Mouse (Mus musculus) forebrain, embryonic 14.5 days (tissue): ENCODE measurements around the gene Bax. TPM values are rescaled to one million over a fixed set of nuclear protein-coding genes. Genes with fewer than 3 reads are reported as not detected.

Experiments
- ATAC-seq: fragments of 200-750 bp; cut with Nextera tagmentation; 2 replicates; pipeline ENCODE4 v1.8.0; 2017; ENCODE audit warnings: mild to moderate bottlenecking, moderate library complexity
- DNase-seq: peaks from one replicate; pipeline ENCODE4 v3.0.0-alpha.2; 2015; ENCODE audit warnings: low spot score
- H3K27ac ChIP-seq: fragments of 300-500 bp; sonication (generic); 2 replicates; pipeline ENCODE4 v1.5.1; 2014; ENCODE audit warnings: low read depth, mild to moderate bottlenecking, control low read depth, low read length, moderate library complexity
- H3K27me3 ChIP-seq: fragments of 300-500 bp; sonication (generic); replicated peaks from 2 replicates; pipeline ENCODE4 v1.6.1; 2014; ENCODE audit warnings: low read length, control low read depth, mixed read lengths; ENCODE audit not compliant: control insufficient read depth, insufficient read depth
- H3K36me3 ChIP-seq: fragments of 300-500 bp; sonication (generic); 2 replicates; pipeline ENCODE4 v1.6.1; 2014; ENCODE audit warnings: low read length, control low read depth; ENCODE audit not compliant: control insufficient read depth, insufficient read depth
- H3K4me1 ChIP-seq: fragments of 300-500 bp; sonication (generic); 2 replicates; pipeline ENCODE4 v1.6.1; 2014; ENCODE audit warnings: antibody characterized with exemption, low read length, control low read depth; ENCODE audit not compliant: control insufficient read depth, insufficient read depth
- H3K4me2 ChIP-seq: fragments of 300-500 bp; sonication (generic); 2 replicates; pipeline ENCODE4 v1.6.1; 2014; ENCODE audit warnings: mild to moderate bottlenecking, control low read depth, low read length
- H3K4me3 ChIP-seq: fragments of 300-500 bp; sonication (generic); 2 replicates; pipeline ENCODE4 v1.5.1; 2014; ENCODE audit warnings: low read depth, low read length, control low read depth
- H3K9ac ChIP-seq: fragments of 300-500 bp; sonication (generic); 2 replicates; pipeline ENCODE4 v1.6.1; 2014; ENCODE audit warnings: mild to moderate bottlenecking, low read length, control low read depth, moderate library complexity
- H3K9me3 ChIP-seq: fragments of 300-500 bp; sonication (generic); replicated peaks from 2 replicates; pipeline ENCODE4 v1.6.1; 2016; ENCODE audit warnings: low read length, control low read depth, mixed read lengths; ENCODE audit not compliant: control insufficient read depth
- WGBS: fragments of 180-500 bp; shearing (Covaris S2); extraction: QIAGEN DNeasy Blood & Tissue Kit; methylation state at CpG from one replicate; pipeline ENCODE4 v1.1.7; 2014; 5-methylcytosine and 5-hydroxymethylcytosine counted together
- polyA plus RNA-seq: library from polyadenylated mRNA; unstranded; fragments of >200 nt; fragmentation: Nextera tagmentation; extraction: Ambion mirVana; gene quantifications from 2 replicates; pipeline ENCODE4 v1.2.1, GENCODE M21; 2014

The Bax gene
- polyA plus RNA-seq, 1 experiment from 2014 or later = 168 TPM

DNA sequence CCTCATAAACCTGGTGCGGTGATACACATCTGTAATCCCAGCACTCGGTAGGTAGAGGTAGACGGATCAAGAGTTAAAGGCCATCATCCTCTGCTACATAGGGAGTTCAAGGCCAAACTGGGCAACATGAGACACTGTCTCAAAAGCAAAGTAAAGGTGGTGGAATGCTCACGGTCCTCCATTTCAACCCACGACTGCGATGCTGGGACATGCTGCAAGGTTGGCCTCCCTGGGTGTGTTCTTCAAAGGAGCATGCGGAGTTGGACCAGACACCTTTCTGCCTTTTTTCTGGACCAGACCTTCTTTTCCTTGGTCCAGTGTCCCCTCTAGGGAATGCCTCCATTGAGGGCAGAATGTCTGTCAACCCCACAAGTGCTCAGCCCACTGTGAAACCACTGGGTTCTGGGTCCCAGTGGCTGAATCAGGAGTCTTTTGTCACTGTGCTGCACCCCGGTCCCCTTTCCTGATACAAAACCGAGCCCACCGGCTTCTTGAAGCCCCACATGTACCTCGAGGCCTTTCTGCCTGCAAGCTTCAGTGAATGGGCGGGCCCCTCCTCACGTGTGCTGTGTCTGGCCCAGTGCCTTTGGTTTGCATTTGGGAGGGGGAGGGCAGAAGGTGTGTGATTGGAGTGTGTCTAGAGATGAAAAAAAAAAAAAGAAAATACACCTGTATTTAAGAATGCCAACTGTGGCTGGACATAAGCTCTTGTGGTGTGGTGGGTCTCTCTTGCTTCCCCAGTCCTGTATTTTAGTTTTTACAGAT, 10.6 kb downstream of the Bax start:
- Histone ChIP-seq H3K36me3 (peaks cover 56% of the 10 kb centered on the region), H3K9me3 (no peaks in the 10 kb centered on the region), H3K9ac (no peak overlapping the region), H3K4me2 (no peak overlapping the region), H3K27me3 (no peaks in the 10 kb centered on the region), H3K27ac (no peak overlapping the region), H3K4me3 (no peak overlapping the region), H3K4me1 (peaks cover 24% of the 10 kb centered on the region)
- WGBS = 73% methylated on average over 13 of the region's 13 CpGs
- no peak for ATAC-seq
- no peak for DNase-seq

DNA sequence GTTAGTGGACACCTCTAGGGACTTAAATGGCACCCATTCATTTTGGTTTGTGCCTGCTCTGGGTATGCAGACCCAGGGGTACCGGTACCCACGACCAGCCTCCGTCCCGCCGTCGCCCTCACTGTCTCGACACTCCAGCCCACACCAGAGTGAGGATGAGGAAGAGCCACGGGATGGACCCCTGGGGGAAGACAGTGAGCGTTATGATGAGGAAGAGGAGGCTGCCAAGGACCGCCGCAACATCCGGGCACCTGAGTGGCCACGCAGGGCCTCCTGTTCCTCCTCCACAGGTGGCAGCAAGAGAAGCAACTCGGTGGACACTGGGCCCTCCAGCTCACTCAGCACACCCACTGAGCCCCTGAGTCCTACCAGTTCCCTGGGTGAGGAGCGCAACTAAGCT, 11.7 kb downstream of the Bax start:
- H3K9me3 ChIP-seq = no peaks in the 10 kb centered on the region
- ATAC-seq (no peak), DNase-seq (no peak)
- H3K27ac ChIP-seq = no peak overlapping the region
- no peak overlapping the region for H3K9ac ChIP-seq
- H3K4me1 ChIP-seq = peaks cover 16% of the 10 kb centered on the region
- peaks cover 55% of the 10 kb centered on the region for H3K36me3 ChIP-seq
- WGBS = 92% methylated on average over 15 of the region's 15 CpGs
- no peaks in the 10 kb centered on the region for H3K27me3 ChIP-seq
- no peak overlapping the region for H3K4me3 ChIP-seq
- H3K4me2 ChIP-seq = no peak overlapping the region

DNA sequence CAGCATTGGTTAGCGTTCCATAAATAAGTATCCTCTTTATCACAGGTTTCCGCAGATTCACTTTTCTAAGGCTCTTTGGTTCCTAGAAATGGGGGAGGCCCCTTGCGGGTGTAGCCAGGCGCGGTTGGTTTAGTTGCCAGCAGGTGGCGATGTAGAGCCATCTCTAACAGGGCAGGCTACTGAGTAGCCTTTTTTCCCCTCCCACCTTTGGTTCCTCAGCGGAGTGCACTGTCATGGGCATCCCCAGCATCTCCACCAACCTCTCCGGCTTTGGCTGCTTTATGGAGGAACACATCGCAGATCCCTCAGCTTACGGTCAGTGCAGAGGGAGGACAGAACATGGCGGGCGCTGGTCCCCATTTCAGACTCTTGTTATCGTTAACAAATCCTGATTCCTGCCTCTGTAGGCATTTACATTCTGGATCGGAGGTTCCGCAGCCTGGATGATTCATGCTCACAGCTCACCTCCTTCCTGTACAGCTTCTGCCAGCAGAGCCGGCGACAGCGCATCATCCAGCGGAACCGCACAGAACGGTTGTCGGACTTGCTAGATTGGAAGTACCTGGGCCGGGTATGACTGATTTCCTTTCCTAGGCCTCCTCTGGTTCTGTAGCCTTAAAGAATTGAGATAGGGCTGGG, 15.2 kb downstream of the Bax start:
- H3K27me3 ChIP-seq = no peaks in the 10 kb centered on the region
- H3K27ac ChIP-seq = no peak overlapping the region
- H3K4me2 ChIP-seq = no peak overlapping the region
- H3K4me1 ChIP-seq = no peaks in the 10 kb centered on the region
- no peak overlapping the region for H3K4me3 ChIP-seq
- peak; percentile 81 for ATAC-seq
- H3K9ac ChIP-seq = no peak overlapping the region
- H3K9me3 ChIP-seq = no peaks in the 10 kb centered on the region
- peak; percentile 83 for DNase-seq
- H3K36me3 ChIP-seq = peaks cover 48% of the 10 kb centered on the region
- 49% methylated on average over 23 of the region's 23 CpGs for WGBS

DNA sequence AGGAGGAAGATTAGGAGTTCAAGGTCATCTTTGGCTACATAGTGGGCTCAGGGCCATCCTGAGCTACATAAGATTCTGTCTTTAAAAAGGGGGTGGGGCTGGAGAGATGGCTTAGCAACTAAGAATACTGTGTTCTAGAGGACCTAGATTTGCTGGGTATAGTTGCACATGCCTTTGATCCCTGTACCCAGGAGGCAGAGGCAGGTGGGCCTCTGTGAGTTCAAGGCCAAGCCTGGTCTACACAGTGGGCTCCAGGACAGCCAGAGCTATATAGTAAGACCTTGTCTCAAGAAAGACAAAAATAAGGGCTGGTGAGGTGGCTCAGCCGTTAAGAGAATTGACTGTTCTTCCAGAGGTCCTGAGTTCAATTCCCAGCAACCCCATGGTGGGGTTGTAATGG, 16.7 kb downstream of the Bax start:
- 90% methylated on average over 1 of the region's 1 CpGs for WGBS
- no peaks in the 10 kb centered on the region for H3K27me3 ChIP-seq
- no peak overlapping the region for H3K27ac ChIP-seq
- H3K4me2 ChIP-seq = no peak overlapping the region
- no peak for ATAC-seq
- peaks cover 43% of the 10 kb centered on the region for H3K36me3 ChIP-seq
- H3K9me3 ChIP-seq = no peaks in the 10 kb centered on the region
- H3K4me1 ChIP-seq = no peaks in the 10 kb centered on the region
- H3K9ac ChIP-seq = no peak overlapping the region
- DNase-seq = no peak
- no peak overlapping the region for H3K4me3 ChIP-seq

DNA sequence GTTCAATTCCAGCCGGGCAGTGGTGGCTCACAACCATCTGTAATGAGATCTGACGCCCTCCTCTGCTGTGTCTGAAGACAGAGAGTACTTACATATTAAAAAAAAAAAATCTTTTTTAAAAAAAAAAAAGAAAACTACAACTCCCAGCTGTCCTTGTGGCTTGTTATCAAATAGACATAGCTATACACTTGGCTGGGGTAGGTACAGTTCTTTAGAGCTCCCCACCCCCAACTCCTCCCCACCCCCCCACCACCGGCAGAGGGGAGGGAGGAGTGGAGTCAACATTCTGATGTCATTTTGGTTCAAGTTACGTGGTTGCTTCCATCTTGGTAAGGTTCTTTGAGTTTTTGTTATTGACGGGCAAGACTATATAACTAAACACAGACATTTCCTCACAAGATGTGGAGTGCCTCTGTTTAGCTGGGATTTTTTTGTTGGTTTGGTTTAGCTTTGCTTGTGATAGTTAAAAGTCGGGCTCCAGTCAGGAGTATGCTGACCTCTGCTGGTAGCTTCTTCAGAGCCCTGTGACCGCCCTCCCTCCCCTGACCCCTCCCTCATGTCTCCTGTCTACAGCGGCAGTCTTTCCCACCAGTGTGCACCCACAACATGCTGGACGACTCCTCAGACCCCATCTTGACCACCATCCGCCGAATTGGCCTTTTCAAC, 19.2 kb downstream of the Bax start:
- H3K27me3 ChIP-seq = no peaks in the 10 kb centered on the region
- H3K9ac ChIP-seq = no peak overlapping the region
- 44% methylated on average over 11 of the region's 11 CpGs for WGBS
- no peak overlapping the region for H3K4me3 ChIP-seq
- ATAC-seq = no peak
- no peak overlapping the region for H3K27ac ChIP-seq
- peaks cover 48% of the 10 kb centered on the region for H3K36me3 ChIP-seq
- no peak for DNase-seq
- H3K9me3 ChIP-seq = no peaks in the 10 kb centered on the region
- H3K4me2 ChIP-seq = no peak overlapping the region
- no peaks in the 10 kb centered on the region for H3K4me1 ChIP-seq

DNA sequence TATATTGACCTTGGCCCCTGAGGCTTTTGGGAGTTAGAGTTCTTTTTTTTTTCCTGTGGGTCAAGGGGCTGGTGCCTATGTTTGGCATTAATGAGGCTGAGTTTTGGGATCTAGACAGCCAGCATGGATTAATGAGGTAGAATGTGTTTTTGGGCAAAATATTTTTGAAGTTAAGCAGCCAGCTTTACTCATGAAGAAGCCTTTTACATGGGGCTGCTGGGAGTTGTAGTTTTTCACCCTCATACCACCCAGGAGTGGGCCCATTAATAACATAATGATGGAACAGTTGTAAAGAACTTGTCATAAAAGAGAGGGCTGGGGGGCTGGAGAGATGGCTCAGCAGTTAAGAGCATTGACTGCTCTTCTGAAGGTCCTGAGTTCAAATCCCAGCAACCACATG, 20.1 kb downstream of the Bax start:
- no peaks in the 10 kb centered on the region for H3K27me3 ChIP-seq
- H3K9ac ChIP-seq = no peak overlapping the region
- no peaks in the 10 kb centered on the region for H3K9me3 ChIP-seq
- DNase-seq (no peak), ATAC-seq (no peak)
- H3K4me3 ChIP-seq = no peak overlapping the region
- H3K4me1 ChIP-seq = no peaks in the 10 kb centered on the region
- peaks cover 44% of the 10 kb centered on the region for H3K36me3 ChIP-seq
- H3K27ac ChIP-seq = no peak overlapping the region
- H3K4me2 ChIP-seq = no peak overlapping the region

DNA sequence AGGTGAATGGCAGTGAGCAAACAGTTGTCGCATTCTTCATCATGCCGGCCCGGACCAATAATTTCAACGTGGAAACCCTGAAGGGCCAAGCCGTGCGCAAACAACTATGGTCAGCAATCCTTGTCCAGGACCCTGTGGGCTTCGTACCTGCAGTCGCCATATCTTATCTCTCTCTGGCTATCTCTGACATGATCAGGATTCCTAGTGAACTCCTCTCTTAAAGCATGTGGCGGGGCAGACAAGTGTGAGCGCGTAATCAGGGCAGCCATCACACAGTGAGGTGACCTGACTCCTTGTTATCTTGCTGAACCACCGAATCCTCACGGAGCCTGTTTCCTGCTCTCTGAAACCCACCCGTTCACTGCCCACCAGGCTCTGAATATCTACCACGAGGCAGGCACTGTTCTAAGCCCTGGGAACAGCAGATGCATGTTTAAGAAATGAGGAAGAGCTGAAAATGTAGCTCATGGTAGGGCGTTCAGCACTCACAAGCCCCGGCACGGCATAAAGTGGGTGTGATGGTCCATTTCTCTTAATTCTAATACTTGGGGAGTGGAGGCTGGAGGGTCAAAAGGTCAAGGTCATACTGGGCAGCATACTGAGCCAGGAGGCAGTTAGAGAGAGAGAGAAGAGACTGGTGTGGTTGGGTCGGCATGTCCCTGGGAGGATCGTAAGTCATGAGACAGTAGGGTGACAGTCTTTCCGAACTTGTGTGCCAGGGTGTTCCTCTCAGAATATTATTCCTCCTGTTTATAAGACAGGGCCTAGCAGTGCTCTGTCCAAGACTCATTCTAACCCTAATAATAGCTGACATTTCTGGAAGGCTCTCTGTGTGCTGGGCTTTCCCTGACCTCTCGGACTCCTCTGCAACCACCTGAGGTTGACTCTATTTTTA, 22.9 kb downstream of the Bax start:
- no peak overlapping the region for H3K27ac ChIP-seq
- H3K36me3 ChIP-seq = peaks cover 53% of the 10 kb centered on the region; the same call in 1 of the 2 replicates
- H3K4me1 ChIP-seq = no peaks in the 10 kb centered on the region
- no peak overlapping the region for H3K4me2 ChIP-seq
- DNase-seq (no peak), ATAC-seq (no peak)
- no peaks in the 10 kb centered on the region for H3K27me3 ChIP-seq
- H3K4me3 ChIP-seq = no peak overlapping the region
- no peak overlapping the region for H3K9ac ChIP-seq
- no peaks in the 10 kb centered on the region for H3K9me3 ChIP-seq
- 89% methylated on average over 22 of the region's 22 CpGs for WGBS

DNA sequence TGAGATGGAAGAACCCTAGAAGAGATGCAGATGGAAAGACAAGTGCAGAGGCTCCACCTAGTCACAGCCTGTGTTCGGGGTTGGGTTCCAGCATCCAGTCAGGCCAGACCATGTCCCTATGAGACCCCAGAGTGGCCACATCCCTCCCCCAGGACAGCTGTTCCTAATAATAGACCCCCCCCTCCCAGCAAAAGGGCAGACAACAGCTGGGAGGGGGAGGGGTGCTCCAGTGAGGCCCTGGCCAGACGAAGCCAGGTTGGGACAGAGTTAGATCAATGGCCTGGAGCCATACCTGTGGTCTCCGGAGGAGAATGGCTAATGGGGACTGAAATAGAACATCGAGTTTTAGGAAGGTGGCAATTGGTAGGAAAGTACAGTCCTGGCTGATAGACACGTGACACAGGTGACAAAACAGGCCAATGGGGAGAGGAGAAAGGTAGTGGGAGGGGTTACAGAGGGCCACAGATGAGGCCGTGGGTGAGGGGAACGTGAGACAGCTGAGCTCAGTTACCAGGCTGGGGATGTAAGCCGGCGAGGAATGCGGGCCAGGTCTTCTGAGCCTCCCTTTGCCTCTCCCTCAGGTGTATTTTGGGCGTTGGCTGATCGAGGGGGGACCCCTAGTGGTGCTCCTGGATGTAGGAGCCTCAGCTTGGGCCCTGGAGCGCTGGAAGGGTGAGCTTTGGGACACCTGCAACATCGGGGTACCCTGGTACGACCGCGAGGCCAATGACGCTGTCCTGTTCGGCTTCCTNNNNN, 29.0 kb downstream of the Bax start, which contains the start of gene Ruvbl2:
Ruvbl2 (minus strand) TSS at position 576 of the 756 bp plus-strand sequence.
- Histone ChIP-seq H3K4me2 (no peak within 1 kb of the TSS), H3K27me3 (no peaks in the 10 kb centered on the region), H3K9me3 (no peaks in the 10 kb centered on the region), H3K4me1 (peaks cover 18% of the 10 kb centered on the region), H3K9ac (no peak within 1 kb of the TSS), H3K36me3 (peaks cover 21% of the 10 kb centered on the region; the same call in 1 of the 2 replicates), H3K27ac (no peak within 1 kb of the TSS), H3K4me3 (no peak within 1 kb of the TSS)
- ATAC-seq (no peak), DNase-seq (no peak)
- WGBS = 20% methylated on average over 19 of the region's 19 CpGs
